Mouse (Mus musculus) layer of hippocampus, adult 9-11 months (tissue): Measurements from ENCODE around the gene Map3k7.
"Not testable (repeated sequence)": the region's sequence is repeated elsewhere in the genome, so short reads cannot be mapped to it uniquely, and the experiment has no call there.

ENCODE experiments used
- DNase-seq: peaks from one replicate; pipeline ENCODE4 v3.0.0; 2022

Gene Map3k7

GRCm38 (mm10) chr4:31993865-31994264 is 30.0 kb downstream of the Map3k7 start:
- no peak for DNase-seq

GRCm38 (mm10) chr4:32001498-32001897 is 37.6 kb downstream of the Map3k7 start:
- no peak for DNase-seq

- no peak for DNase-seq
Measured at GRCm38 (mm10) chr4:32004773-32005591, 41.1 kb downstream of the Map3k7 start.

- DNase-seq: no peak
Measured at GRCm38 (mm10) chr4:32007174-32007573, 43.3 kb downstream of the Map3k7 start.

GRCm38 (mm10) chr4:32008095-32008494 is 44.2 kb downstream of the Map3k7 start:
- DNase-seq: no peak

GRCm38 (mm10) chr4:32010808-32011207 is 46.9 kb downstream of the Map3k7 start:
- DNase-seq: no peak

- DNase-seq: no peak
Measured at GRCm38 (mm10) chr4:32011218-32011973, 47.5 kb downstream of the Map3k7 start.

- DNase-seq: no peak
Measured at GRCm38 (mm10) chr4:32021131-32021530, 57.2 kb downstream of the Map3k7 start.

- DNase-seq: no peak
Measured at GRCm38 (mm10) chr4:32022321-32022720, 58.4 kb downstream of the Map3k7 start.

GRCm38 (mm10) chr4:32024170-32024569 is 60.3 kb downstream of the Map3k7 start:
- DNase-seq: not testable (repeated sequence)

GRCm38 (mm10) chr4:32025105-32025504 is 61.2 kb downstream of the Map3k7 start:
- DNase-seq: no peak

GRCm38 (mm10) chr4:32027094-32027493 is 63.2 kb downstream of the Map3k7 start:
- no peak for DNase-seq

GRCm38 (mm10) chr4:32037267-32037666 is 73.4 kb downstream of the Map3k7 start:
- DNase-seq: no peak

GRCm38 (mm10) chr4:32041741-32042452 is 78.0 kb downstream of the Map3k7 start:
- DNase-seq: peak; percentile 44

GRCm38 (mm10) chr4:32045234-32045633 is 81.3 kb downstream of the Map3k7 start:
- DNase-seq: no peak

- DNase-seq: no peak
Measured at GRCm38 (mm10) chr4:32049824-32050223, 85.9 kb downstream of the Map3k7 start.

- DNase-seq: no peak
Measured at GRCm38 (mm10) chr4:32053171-32053570, 89.3 kb downstream of the Map3k7 start.

GRCm38 (mm10) chr4:32055151-32056052 is 91.5 kb downstream of the Map3k7 start:
- peak; percentile 74 for DNase-seq

- DNase-seq: no peak
Measured at GRCm38 (mm10) chr4:32056441-32056840, 92.5 kb downstream of the Map3k7 start.

GRCm38 (mm10) chr4:32057102-32057501 is 93.2 kb downstream of the Map3k7 start:
- DNase-seq: no peak

- DNase-seq: no peak
Measured at GRCm38 (mm10) chr4:32060686-32061085, 96.8 kb downstream of the Map3k7 start.

- DNase-seq: no peak
Measured at GRCm38 (mm10) chr4:32062381-32063059, 98.6 kb downstream of the Map3k7 start.
